Mouse (Mus musculus): Measurements from ENCODE around the gene Pitx3. TPM values are rescaled to one million over a fixed set of nuclear protein-coding genes. Genes with fewer than 3 reads are reported as not detected.

The Pitx3 gene
- polyA plus RNA-seq, 1 experiment from 2014 or later: 0.33 TPM

DNA sequence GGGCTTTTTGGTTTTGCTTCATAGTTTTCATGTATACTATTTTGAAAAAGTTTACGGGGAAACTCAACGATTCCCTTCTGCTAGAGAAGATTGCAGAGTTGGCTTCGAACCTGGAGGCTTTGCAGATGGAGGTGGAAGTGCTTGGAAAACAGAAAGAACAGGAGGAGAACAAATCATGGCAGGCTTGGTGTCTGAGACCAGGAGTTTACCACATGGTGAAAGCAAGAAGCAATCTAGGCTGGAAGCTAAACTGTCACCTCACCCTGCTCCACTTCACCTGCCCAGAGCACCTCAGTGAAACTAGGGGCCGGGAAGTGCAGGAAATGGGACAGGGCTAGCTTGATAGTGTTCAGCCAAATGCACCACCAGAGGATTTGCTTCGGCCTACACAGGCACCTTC is 51.7 kb downstream of the Pitx3 start:
- H3K36me3 ChIP-seq (ENCODE audit: control insufficient read depth, insufficient read depth): no peaks in the 10 kb centered on the region
- WGBS: 73% methylated on average over 5 of the region's 5 CpGs
- peaks cover 14% of the 10 kb centered on the region for H3K9me3 ChIP-seq (replicated peaks; ENCODE audit: control insufficient read depth, low read length)

DNA sequence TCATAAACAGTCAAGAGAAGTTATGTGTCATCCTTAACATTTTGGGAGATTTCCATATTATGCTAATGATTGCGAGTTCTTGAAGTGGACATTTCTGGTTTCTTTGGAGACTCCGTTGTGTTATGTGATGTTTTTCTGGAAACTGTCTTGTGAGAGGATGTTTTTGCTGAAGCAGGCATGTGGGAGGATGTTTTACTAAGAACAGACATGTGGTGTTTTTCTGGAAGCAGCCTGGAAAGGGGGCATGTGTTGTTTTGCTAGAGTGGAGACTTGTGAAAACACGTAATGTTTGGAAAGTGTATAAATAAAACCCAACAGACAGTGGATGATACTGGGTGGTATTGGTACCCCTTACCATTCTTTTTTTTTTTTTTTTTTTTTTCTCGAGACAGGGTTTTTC is 52.8 kb downstream of the Pitx3 start:
- H3K4me1 ChIP-seq (ENCODE audit: control insufficient read depth, insufficient read depth, low read length): peaks cover 3% of the 10 kb centered on the region; the same call in 1 of the 2 replicates
- H3K9me3 ChIP-seq (replicated peaks; ENCODE audit: control insufficient read depth, low read length): peaks cover 11% of the 10 kb centered on the region
- 70% methylated on average over 4 of the region's 4 CpGs for WGBS
- no peaks in the 10 kb centered on the region for H3K36me3 ChIP-seq (ENCODE audit: control insufficient read depth, insufficient read depth)
- H3K4me2 ChIP-seq (ENCODE audit: low read depth, low read length): no peak overlapping the region
- no peak overlapping the region for H3K9ac ChIP-seq (ENCODE audit: low read length)
- H3K27ac ChIP-seq (ENCODE audit: low read length): no peak overlapping the region
- H3K4me3 ChIP-seq (ENCODE audit: low read length): no peak overlapping the region
- no peak for ATAC-seq (replicated peaks; ENCODE audit: extremely low read depth, insufficient read depth, low FRiP score)
- H3K27me3 ChIP-seq (ENCODE audit: control insufficient read depth, insufficient read depth, low read length): no peaks in the 10 kb centered on the region

More for the DNA sequence above, 51.7 kb downstream of the Pitx3 start:
- Histone ChIP-seq H3K4me1 (ENCODE audit: control insufficient read depth, insufficient read depth, low read length) (no peaks in the 10 kb centered on the region; the same call in 1 of the 2 replicates), H3K4me2 (ENCODE audit: low read depth, low read length) (no peak overlapping the region), H3K9ac (ENCODE audit: low read length) (no peak overlapping the region), H3K4me3 (ENCODE audit: low read length) (no peak overlapping the region), H3K27ac (ENCODE audit: low read length) (no peak overlapping the region), H3K27me3 (ENCODE audit: control insufficient read depth, insufficient read depth, low read length) (no peaks in the 10 kb centered on the region)
- no peak for ATAC-seq (replicated peaks; ENCODE audit: extremely low read depth, insufficient read depth, low FRiP score)

DNA sequence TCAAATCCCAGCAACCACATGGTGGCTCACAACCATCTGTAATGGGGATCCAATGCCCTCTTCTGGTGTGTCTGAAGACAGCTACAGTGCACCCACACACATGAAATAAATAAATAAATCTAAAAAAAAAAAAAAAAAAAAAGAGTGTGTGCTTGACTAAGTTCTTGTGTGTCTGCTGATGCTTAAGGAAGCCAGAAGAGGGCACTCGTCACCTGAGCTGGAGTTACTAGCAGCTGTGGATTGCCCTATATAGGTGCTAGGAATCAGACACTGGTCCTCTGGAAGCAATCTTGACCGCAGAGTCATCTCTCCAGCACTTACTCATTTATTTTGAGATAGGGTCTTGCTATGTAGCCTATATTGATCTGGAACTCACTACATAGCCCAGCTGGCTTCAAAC is 54.0 kb downstream of the Pitx3 start:
- no peaks in the 10 kb centered on the region for H3K36me3 ChIP-seq (ENCODE audit: control insufficient read depth, insufficient read depth)
- ATAC-seq (replicated peaks; ENCODE audit: extremely low read depth, insufficient read depth, low FRiP score): no peak

GRCm38 (mm10) chr19:46091641-46092040 is 56.5 kb downstream of the Pitx3 start:
- Histone ChIP-seq H3K9me3 (replicated peaks; ENCODE audit: control insufficient read depth, low read length) (peaks cover 8% of the 10 kb centered on the region), H3K4me1 (ENCODE audit: control insufficient read depth, insufficient read depth, low read length) (peaks cover 11% of the 10 kb centered on the region), H3K9ac (ENCODE audit: low read length) (no peak overlapping the region), H3K4me3 (ENCODE audit: low read length) (no peak overlapping the region), H3K36me3 (ENCODE audit: control insufficient read depth, insufficient read depth) (no peaks in the 10 kb centered on the region), H3K27me3 (ENCODE audit: control insufficient read depth, insufficient read depth, low read length) (no peaks in the 10 kb centered on the region), H3K4me2 (ENCODE audit: low read depth, low read length) (no peak overlapping the region), H3K27ac (ENCODE audit: low read length) (no peak overlapping the region)
- no peak for ATAC-seq (replicated peaks; ENCODE audit: extremely low read depth, insufficient read depth, low FRiP score)
- 80% methylated on average over 4 of the region's 4 CpGs for WGBS

More for the DNA sequence above, 54.0 kb downstream of the Pitx3 start:
- Histone ChIP-seq H3K9me3 (replicated peaks; ENCODE audit: control insufficient read depth, low read length) (peaks cover 11% of the 10 kb centered on the region), H3K9ac (ENCODE audit: low read length) (no peak overlapping the region), H3K4me3 (ENCODE audit: low read length) (no peak overlapping the region), H3K4me2 (ENCODE audit: low read depth, low read length) (no peak overlapping the region), H3K4me1 (ENCODE audit: control insufficient read depth, insufficient read depth, low read length) (peaks cover 3% of the 10 kb centered on the region; the same call in 1 of the 2 replicates), H3K27me3 (ENCODE audit: control insufficient read depth, insufficient read depth, low read length) (no peaks in the 10 kb centered on the region), H3K27ac (ENCODE audit: low read length) (no peak overlapping the region)
- 87% methylated on average over 2 of the region's 2 CpGs for WGBS

GRCm38 (mm10) chr19:46087871-46088270 is 60.3 kb downstream of the Pitx3 start:
- ATAC-seq (replicated peaks; ENCODE audit: extremely low read depth, insufficient read depth, low FRiP score): no peak; the same call in 1 of the 2 replicates

DNA sequence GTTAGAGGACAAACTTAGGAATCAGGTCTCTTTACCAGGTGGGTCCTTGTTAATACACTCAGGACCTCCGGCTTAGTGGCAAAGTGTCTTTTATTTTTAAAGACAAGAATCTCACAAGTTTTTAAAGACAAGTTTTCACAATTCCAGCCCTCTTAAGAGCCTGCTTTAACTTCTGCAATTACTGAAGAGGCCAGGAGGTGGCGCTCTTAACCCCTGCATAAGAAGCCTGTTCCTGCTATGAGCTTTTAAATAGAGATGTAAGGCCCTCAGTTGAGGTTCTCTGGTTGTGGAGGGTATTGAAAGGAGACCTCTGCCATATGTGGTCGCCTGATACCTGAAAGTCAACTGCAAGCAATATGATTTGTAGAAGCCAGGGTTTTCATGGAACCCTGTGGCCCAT is 61.8 kb downstream of the Pitx3 start:
- no peaks in the 10 kb centered on the region for H3K27me3 ChIP-seq (ENCODE audit: control insufficient read depth, insufficient read depth, low read length)
- WGBS: 50% methylated on average over 3 of the region's 3 CpGs
- no peak overlapping the region for H3K27ac ChIP-seq (ENCODE audit: low read length)
- H3K4me3 ChIP-seq (ENCODE audit: low read length): no peak overlapping the region
- H3K36me3 ChIP-seq (ENCODE audit: control insufficient read depth, insufficient read depth): peaks cover 38% of the 10 kb centered on the region
- no peak overlapping the region for H3K9ac ChIP-seq (ENCODE audit: low read length)
- no peak for ATAC-seq (replicated peaks; ENCODE audit: extremely low read depth, insufficient read depth, low FRiP score)
- no peaks in the 10 kb centered on the region for H3K9me3 ChIP-seq (replicated peaks; ENCODE audit: control insufficient read depth, low read length)
- peaks cover 11% of the 10 kb centered on the region for H3K4me1 ChIP-seq (ENCODE audit: control insufficient read depth, insufficient read depth, low read length)
- no peak overlapping the region for H3K4me2 ChIP-seq (ENCODE audit: low read depth, low read length)

More at GRCm38 (mm10) chr19:46087871-46088270, 60.3 kb downstream of the Pitx3 start:
- Histone ChIP-seq H3K27me3 (ENCODE audit: control insufficient read depth, insufficient read depth, low read length) (no peaks in the 10 kb centered on the region), H3K4me2 (ENCODE audit: low read depth, low read length) (no peak overlapping the region; the same call in 1 of the 2 replicates), H3K27ac (ENCODE audit: low read length) (no peak overlapping the region), H3K9me3 (replicated peaks; ENCODE audit: control insufficient read depth, low read length) (no peaks in the 10 kb centered on the region), H3K36me3 (ENCODE audit: control insufficient read depth, insufficient read depth) (peaks cover 23% of the 10 kb centered on the region), H3K9ac (ENCODE audit: low read length) (no peak overlapping the region), H3K4me3 (ENCODE audit: low read length) (no peak overlapping the region), H3K4me1 (ENCODE audit: control insufficient read depth, insufficient read depth, low read length) (peaks cover 11% of the 10 kb centered on the region)
- 52% methylated on average over 7 of the region's 7 CpGs for WGBS

Other genes with a start within 250 kb of the Pitx3 start
- gene Armh3, start 149.8 kb downstream of the Pitx3 start, polyA plus RNA-seq (2015; fragmentation: Nextera tagmentation; extraction: Ambion mirVana): 14.8 and 15.3 TPM in 2 replicates
- gene Hps6, start 144.8 kb downstream of the Pitx3 start, polyA plus RNA-seq (2015; fragmentation: Nextera tagmentation; extraction: Ambion mirVana): 7.4 and 8.5 TPM in 2 replicates
- gene Pprc1, start 103.4 kb downstream of the Pitx3 start, polyA plus RNA-seq (2015; fragmentation: Nextera tagmentation; extraction: Ambion mirVana): 19.3 and 22.4 TPM in 2 replicates
- gene Ldb1, start 103.1 kb downstream of the Pitx3 start, polyA plus RNA-seq (2015; fragmentation: Nextera tagmentation; extraction: Ambion mirVana): 68.0 and 81.9 TPM in 2 replicates
- 42.5 and 53.8 TPM in 2 replicates for gene Nolc1, start 72.5 kb downstream of the Pitx3 start, polyA plus RNA-seq (2015; fragmentation: Nextera tagmentation; extraction: Ambion mirVana)
- gene Elovl3, start 16.4 kb downstream of the Pitx3 start, polyA plus RNA-seq (2015; fragmentation: Nextera tagmentation; extraction: Ambion mirVana): not detected in 2 replicates
- gene Gbf1, start 4.2 kb upstream of the Pitx3 start, polyA plus RNA-seq (2015; fragmentation: Nextera tagmentation; extraction: Ambion mirVana): 36.1 and 42.7 TPM in 2 replicates
- gene Nfkb2, start 156.0 kb upstream of the Pitx3 start, polyA plus RNA-seq (2015; fragmentation: Nextera tagmentation; extraction: Ambion mirVana): 13.3 and 14.1 TPM in 2 replicates
- gene Psd, start 178.8 kb upstream of the Pitx3 start, polyA plus RNA-seq (2015; fragmentation: Nextera tagmentation; extraction: Ambion mirVana): 4.1 and 5.1 TPM in 2 replicates
- 11.0 and 12.8 TPM in 2 replicates for gene Fbxl15, start 179.9 kb upstream of the Pitx3 start, polyA plus RNA-seq (2015; fragmentation: Nextera tagmentation; extraction: Ambion mirVana)
- 142 and 150 TPM in 2 replicates for gene Cuedc2, start 190.4 kb upstream of the Pitx3 start, polyA plus RNA-seq (2015; fragmentation: Nextera tagmentation; extraction: Ambion mirVana)
- 6.0 TPM in 2 replicates for gene Mfsd13a, start 192.8 kb upstream of the Pitx3 start, polyA plus RNA-seq (2015; fragmentation: Nextera tagmentation; extraction: Ambion mirVana)
- 1.1 and 1.2 TPM in 2 replicates for gene 2310034G01Rik, start 202.0 kb upstream of the Pitx3 start, polyA plus RNA-seq (2015; fragmentation: Nextera tagmentation; extraction: Ambion mirVana)
- 126 and 130 TPM in 2 replicates for gene Actr1a, start 247.4 kb upstream of the Pitx3 start, polyA plus RNA-seq (2015; fragmentation: Nextera tagmentation; extraction: Ambion mirVana)
- 17.6 and 18.8 TPM in 2 replicates for gene Sufu, start 248.6 kb upstream of the Pitx3 start, polyA plus RNA-seq (2015; fragmentation: Nextera tagmentation; extraction: Ambion mirVana)

All from heart, embryonic 16.5 days (tissue).